Mouse (Mus musculus) Muller cell, postnatal 12 days (primary cell): ENCODE data around the gene Ndufaf2.

ENCODE experiments used
- DNase-seq: peaks from one replicate; pipeline ENCODE4 v3.0.0-alpha.2; 2015; ENCODE audit errors: inconsistent ontology term

Gene Ndufaf2

DNA sequence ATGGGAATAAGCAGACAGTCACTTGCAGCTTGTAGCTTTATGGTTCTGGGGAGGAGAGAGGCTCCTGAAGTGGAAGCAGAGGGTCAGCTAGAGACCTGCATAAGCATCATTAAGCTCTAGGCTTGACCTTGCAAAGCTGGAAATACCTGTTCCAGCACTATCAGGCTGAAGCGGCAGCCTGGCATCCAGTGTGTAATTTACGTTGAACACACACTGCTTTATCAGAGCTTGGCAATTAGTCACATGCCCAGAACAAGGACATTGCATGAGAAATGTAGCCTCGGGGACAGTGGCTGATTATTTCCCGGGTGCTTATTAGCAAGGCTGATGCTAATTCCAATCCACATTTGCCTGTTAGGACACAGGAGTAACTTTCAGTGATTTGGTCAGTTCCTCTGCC lies 196.5 kb downstream of the Ndufaf2 start:
- DNase-seq: no peak

DNA sequence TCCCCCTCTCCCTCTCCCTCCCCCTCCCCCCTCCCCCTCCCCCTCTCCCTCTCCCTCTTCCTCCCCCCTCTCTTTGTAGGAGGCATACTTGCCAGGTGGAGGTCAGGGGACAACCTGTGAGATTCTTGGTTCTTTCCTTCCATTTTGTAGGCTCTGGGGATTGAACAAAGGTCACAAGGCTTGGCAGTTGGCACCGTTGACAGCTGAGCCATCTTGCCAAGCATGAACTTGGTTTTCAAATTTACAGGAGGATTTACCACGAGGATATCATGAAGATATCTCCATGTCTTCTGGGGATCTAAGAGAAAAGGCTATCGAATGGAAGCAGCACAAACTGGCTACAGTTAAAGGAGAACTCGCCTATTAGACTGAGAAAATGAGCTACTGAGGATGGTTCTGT lies 196.9 kb downstream of the Ndufaf2 start:
- no peak for DNase-seq

DNA sequence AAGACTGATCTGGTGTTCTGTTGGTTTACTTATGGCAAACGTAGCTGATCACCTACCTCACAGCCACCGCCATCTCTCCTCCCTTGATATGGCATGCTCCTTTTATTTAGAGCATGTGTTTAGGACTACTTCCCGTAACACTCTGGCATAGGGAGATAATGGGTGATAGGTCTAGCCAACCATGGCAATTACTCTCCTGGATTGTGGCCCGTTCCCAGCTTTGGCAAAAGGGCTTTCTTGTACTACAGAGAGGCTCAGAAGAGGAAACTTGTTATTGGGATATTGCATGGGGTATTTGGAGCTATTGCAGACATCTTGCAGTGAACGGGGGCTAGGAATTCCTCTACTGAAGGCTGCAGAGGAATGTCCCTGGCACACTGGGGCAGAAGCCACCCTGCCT lies 197.9 kb downstream of the Ndufaf2 start:
- peak; percentile 37 for DNase-seq

GRCm38 (mm10) chr13:107959891-107960290 lies 198.5 kb downstream of the Ndufaf2 start:
- DNase-seq: peak; percentile 52

- no peak for DNase-seq
These were observed 202.2 kb downstream of the Ndufaf2 start for GRCm38 (mm10) chr13:107956246-107956645.

- peak; percentile 65 for DNase-seq
These were observed 202.9 kb downstream of the Ndufaf2 start for GRCm38 (mm10) chr13:107955327-107956110.

- DNase-seq: no peak
These were observed 203.8 kb downstream of the Ndufaf2 start for GRCm38 (mm10) chr13:107954445-107955261.

DNA sequence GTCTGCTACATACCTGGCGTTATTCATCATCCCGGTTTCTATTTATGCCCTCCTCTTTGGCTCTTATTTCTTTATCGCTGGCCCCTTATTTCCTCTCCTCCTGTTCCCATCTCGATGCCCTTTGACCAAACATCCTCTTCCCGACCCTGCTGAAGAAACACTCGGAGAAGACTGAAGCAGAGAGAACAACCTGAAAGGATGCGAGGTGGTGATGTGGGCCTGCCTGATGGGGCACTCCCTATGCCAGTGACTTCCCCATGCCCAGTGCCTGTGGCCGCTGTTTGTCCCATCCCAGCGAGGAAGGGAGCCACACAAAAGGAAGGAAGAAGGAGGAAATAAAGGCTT lies 204.4 kb downstream of the Ndufaf2 start:
- DNase-seq: no peak
